ENCODE assay signal across 8 mouse cellular contexts in genomic region chr17:23770493-23770892, GRCm38 (mm10). TPM values are rescaled to one million over a fixed set of nuclear protein-coding genes. Genes with fewer than 3 reads are reported as not detected.
A peak's percentile ranks its signal among the peaks of the same experiment; 100 is the strongest.
DNase-seq lines count a peak whose midpoint lies in the region; ATAC-seq and TF ChIP-seq lines count a peak whose summit lies in the region.

No protein-coding gene starts in this region.

- TF ChIP-seq CTCF in G1E (IDR thresholded peaks at IDR 0.05; ENCODE audit: low read depth, low read length): no peak
- TF ChIP-seq CTCF in liver, postnatal 0 days (IDR thresholded peaks at IDR 0.05; ENCODE audit: low read depth): no peak

- H3K4me2 ChIP-seq in heart, embryonic 15.5 days: peak overlapping the region; percentile 72
- peak overlapping the region; percentile 50 for H3K4me2 ChIP-seq in forebrain, embryonic 15.5 days (replicated peaks)
- peak overlapping the region; percentile 97 for H3K4me2 ChIP-seq in liver, postnatal 0 days (ENCODE audit: low read depth, low read length)

- DNase-seq in heart, postnatal 36 days: no peak
- DNase-seq in G1E (ENCODE audit: low spot score): no peak
- no peak for DNase-seq in liver, postnatal 0 days
- no peak for DNase-seq in layer of hippocampus, adult 9-11 months
- no peak for DNase-seq in layer of hippocampus, adult 11-12 months (ENCODE audit: low spot score)

- H3K9ac ChIP-seq in heart, embryonic 15.5 days: peak overlapping the region; percentile 93; the same call in 1 of the 2 replicates
- H3K9ac ChIP-seq in forebrain, embryonic 15.5 days (replicated peaks): peak overlapping the region; percentile 98
- peak overlapping the region; percentile 97 for H3K9ac ChIP-seq in liver, postnatal 0 days (replicated peaks)

- TF ChIP-seq EP300 in liver, postnatal 0 days (IDR thresholded peaks at IDR 0.05; ENCODE audit: low read depth): no peak

- H3K36me3 ChIP-seq in heart, embryonic 15.5 days: no peaks in the 10 kb centered on the region
- peaks cover 15% of the 10 kb centered on the region for H3K36me3 ChIP-seq in G1E (replicated peaks)
- H3K36me3 ChIP-seq in forebrain, embryonic 15.5 days: no peaks in the 10 kb centered on the region; the same call in 1 of the 2 replicates
- H3K36me3 ChIP-seq in liver, postnatal 0 days (replicated peaks; ENCODE audit: insufficient read depth, low read length): no peaks in the 10 kb centered on the region

- intact Hi-C loops in heart, postnatal 36 days (cut with DNase I): loop anchor here (2.0 to 5.0 kb wide), 2 partner anchors 20 to 102 kb away; no protein-coding TSS in a partner anchor

- H3K27me3 ChIP-seq in heart, embryonic 15.5 days: no peaks in the 10 kb centered on the region
- peaks cover 8% of the 10 kb centered on the region; the same call in 1 of the 2 replicates for H3K27me3 ChIP-seq in G1E (ENCODE audit: insufficient read depth, low read length)
- no peaks in the 10 kb centered on the region for H3K27me3 ChIP-seq in forebrain, embryonic 15.5 days
- no peaks in the 10 kb centered on the region for H3K27me3 ChIP-seq in liver, postnatal 0 days (ENCODE audit: insufficient read depth, low read length)

- H3K27ac ChIP-seq in heart, embryonic 15.5 days: peak overlapping the region; percentile 85; the same call in 1 of the 2 replicates
- peak overlapping the region; percentile 85 for H3K27ac ChIP-seq in forebrain, embryonic 15.5 days (replicated peaks)
- no peak overlapping the region for H3K27ac ChIP-seq in liver, postnatal 0 days (ENCODE audit: low read depth)

- no peak for ATAC-seq in heart, embryonic 15.5 days (replicated peaks; ENCODE audit: insufficient number of reproducible peaks, insufficient read depth, low FRiP score, low read depth)
- ATAC-seq in G1E (ENCODE audit: extremely low read depth, insufficient number of reproducible peaks, low FRiP score, poor library complexity, severe bottlenecking): no peak
- ATAC-seq in forebrain, embryonic 15.5 days (replicated peaks): no peak
- ATAC-seq in liver, postnatal 0 days: no peak
- ATAC-seq in CD4-positive, CD25-positive, alpha-beta regulatory T cell, adult 4 months: no peak

- H3K4me1 ChIP-seq in heart, embryonic 15.5 days (replicated peaks): peaks cover 13% of the 10 kb centered on the region
- H3K4me1 ChIP-seq in G1E (ENCODE audit: insufficient read depth, low read depth, low read length): peaks cover 16% of the 10 kb centered on the region
- H3K4me1 ChIP-seq in forebrain, embryonic 15.5 days: peaks cover 21% of the 10 kb centered on the region
- H3K4me1 ChIP-seq in liver, postnatal 0 days (ENCODE audit: insufficient read depth): peaks cover 8% of the 10 kb centered on the region

- WGBS in heart, embryonic 15.5 days: 18% methylated on average over 2 of the region's 2 CpGs
- 10% methylated on average over 2 of the region's 2 CpGs for WGBS in forebrain, embryonic 15.5 days
- WGBS in liver, postnatal 0 days (ENCODE audit: insufficient replicate concordance): 35% methylated on average over 2 of the region's 2 CpGs

- no peaks in the 10 kb centered on the region for H3K9me3 ChIP-seq in heart, embryonic 15.5 days (replicated peaks)
- no peaks in the 10 kb centered on the region for H3K9me3 ChIP-seq in G1E (replicated peaks)
- H3K9me3 ChIP-seq in forebrain, embryonic 15.5 days: no peaks in the 10 kb centered on the region
- no peaks in the 10 kb centered on the region for H3K9me3 ChIP-seq in liver, postnatal 0 days (ENCODE audit: low read length)

- peak overlapping the region; percentile 93 for H3K4me3 ChIP-seq in heart, embryonic 15.5 days
- peak overlapping the region; percentile 91; the same call in 1 of the 2 replicates for H3K4me3 ChIP-seq in G1E (ENCODE audit: low read depth, low read length)
- H3K4me3 ChIP-seq in forebrain, embryonic 15.5 days: peak overlapping the region; percentile 96
- H3K4me3 ChIP-seq in liver, postnatal 0 days (ENCODE audit: low read depth, low read length): peak overlapping the region; percentile 89

RNA-seq across cellular contexts. Expression of gene Flywch1, which starts 0.9 kb away (rescaled TPM):
- 36.5 and 47.5 TPM in 2 replicates for polyA plus RNA-seq in heart, embryonic 15.5 days (2015; fragmentation: Nextera tagmentation; extraction: Ambion mirVana)
- total RNA-seq in heart, postnatal 36 days (2021): 10 to 100 TPM; 31.8 to 33.3 TPM
- total RNA-seq in G1E (2014; fragmentation: Nextera tagmentation): 11.9 and 14.1 TPM in 2 replicates
- 18.2 and 22.3 TPM in 2 replicates for total RNA-seq in G1E (2017)
- 42.7 and 44.6 TPM in 2 replicates for polyA plus RNA-seq in G1E (2012)
- 162 and 164 TPM in 2 replicates for polyA plus RNA-seq in forebrain, embryonic 15.5 days (2015; fragmentation: Nextera tagmentation; extraction: Ambion mirVana)
- 11.9 TPM in 2 replicates for polyA plus RNA-seq in liver, postnatal 0 days (2015; fragmentation: Nextera tagmentation; extraction: Ambion mirVana)
- 10 to 100 TPM; 15.1 to 21.4 TPM for polyA plus RNA-seq in CD4-positive, CD25-positive, alpha-beta regulatory T cell, adult 4 months (2017; shearing (Covaris generic))

RNA-seq across cellular contexts. Expression of gene Flywch2, which starts 15.4 kb away (rescaled TPM):
- polyA plus RNA-seq in heart, embryonic 15.5 days (2015; fragmentation: Nextera tagmentation; extraction: Ambion mirVana): 4.8 and 9.1 TPM in 2 replicates
- under 1 TPM; 0.78 to 0.81 TPM for total RNA-seq in heart, postnatal 36 days (2021)
- total RNA-seq in G1E (2014; fragmentation: Nextera tagmentation) (not detected in 2 replicates), G1E (2017) (0.12 TPM in 1 of 2 replicates, not detected in the other)
- not detected in 2 replicates for polyA plus RNA-seq in G1E (2012)
- 30.7 and 31.9 TPM in 2 replicates for polyA plus RNA-seq in forebrain, embryonic 15.5 days (2015; fragmentation: Nextera tagmentation; extraction: Ambion mirVana)
- polyA plus RNA-seq in liver, postnatal 0 days (2015; fragmentation: Nextera tagmentation; extraction: Ambion mirVana): 2.3 and 2.4 TPM in 2 replicates
- 1 to 10 TPM; 3.4 to 3.5 TPM for polyA plus RNA-seq in CD4-positive, CD25-positive, alpha-beta regulatory T cell, adult 4 months (2017; shearing (Covaris generic))

RNA-seq across cellular contexts. Expression of gene Srrm2, which starts 19.8 kb away (rescaled TPM):
- polyA plus RNA-seq in heart, embryonic 15.5 days (2015; fragmentation: Nextera tagmentation; extraction: Ambion mirVana): 315 and 320 TPM in 2 replicates
- 100 to 1,000 TPM; 154 to 159 TPM for total RNA-seq in heart, postnatal 36 days (2021)
- total RNA-seq in G1E (2014; fragmentation: Nextera tagmentation) (1,039 and 1,150 TPM in 2 replicates), G1E (2017) (66.6 and 86.7 TPM in 2 replicates)
- polyA plus RNA-seq in G1E (2012): 141 and 329 TPM in 2 replicates
- 562 and 569 TPM in 2 replicates for polyA plus RNA-seq in forebrain, embryonic 15.5 days (2015; fragmentation: Nextera tagmentation; extraction: Ambion mirVana)
- 132 and 137 TPM in 2 replicates for polyA plus RNA-seq in liver, postnatal 0 days (2015; fragmentation: Nextera tagmentation; extraction: Ambion mirVana)
- polyA plus RNA-seq in CD4-positive, CD25-positive, alpha-beta regulatory T cell, adult 4 months (2017; shearing (Covaris generic)): 100 to 1,000 TPM; 289 to 316 TPM

RNA-seq across cellular contexts. Expression of gene Kremen2, which starts 24.9 kb away (rescaled TPM):
- 0.28 and 3.3 TPM in 2 replicates for polyA plus RNA-seq in heart, embryonic 15.5 days (2015; fragmentation: Nextera tagmentation; extraction: Ambion mirVana)
- total RNA-seq in heart, postnatal 36 days (2021): not detected
- total RNA-seq in G1E (2014; fragmentation: Nextera tagmentation) (not detected in 2 replicates), G1E (2017) (0.05 and 0.29 TPM in 2 replicates)
- 1.2 and 1.4 TPM in 2 replicates for polyA plus RNA-seq in G1E (2012)
- 0.48 and 0.50 TPM in 2 replicates for polyA plus RNA-seq in forebrain, embryonic 15.5 days (2015; fragmentation: Nextera tagmentation; extraction: Ambion mirVana)
- not detected in 2 replicates for polyA plus RNA-seq in liver, postnatal 0 days (2015; fragmentation: Nextera tagmentation; extraction: Ambion mirVana)
- 1 to 10 TPM; 1.8 to 2.4 TPM for polyA plus RNA-seq in CD4-positive, CD25-positive, alpha-beta regulatory T cell, adult 4 months (2017; shearing (Covaris generic))

RNA-seq across cellular contexts. Expression of gene Paqr4, which starts 29.8 kb away (rescaled TPM):
- polyA plus RNA-seq in heart, embryonic 15.5 days (2015; fragmentation: Nextera tagmentation; extraction: Ambion mirVana): 13.5 and 18.7 TPM in 2 replicates
- 10 to 100 TPM; 20.0 to 28.5 TPM for total RNA-seq in heart, postnatal 36 days (2021)
- total RNA-seq in G1E (2014; fragmentation: Nextera tagmentation): 0.39 and 1.9 TPM in 2 replicates
- total RNA-seq in G1E (2017): 2.6 and 3.2 TPM in 2 replicates
- 2.3 and 3.5 TPM in 2 replicates for polyA plus RNA-seq in G1E (2012)
- polyA plus RNA-seq in forebrain, embryonic 15.5 days (2015; fragmentation: Nextera tagmentation; extraction: Ambion mirVana): 39.4 and 39.7 TPM in 2 replicates
- 4.0 and 4.3 TPM in 2 replicates for polyA plus RNA-seq in liver, postnatal 0 days (2015; fragmentation: Nextera tagmentation; extraction: Ambion mirVana)
- 1 to 10 TPM; 2.0 to 2.5 TPM for polyA plus RNA-seq in CD4-positive, CD25-positive, alpha-beta regulatory T cell, adult 4 months (2017; shearing (Covaris generic))
